Mouse (Mus musculus) ES-E14 (cell line): ENCODE measurements at regions not wholly inside any gene's neighbourhood (a gene's known extent, or its start where the extent isn't known, plus 50 kb on each side); places are given as distances from the start of the nearest gene placed in this dataset.

ENCODE experiments used
- DNase-seq: peaks from one replicate; pipeline ENCODE4 v3.0.0-alpha.2; 2013; ENCODE audit warnings: low read depth, low spot score
- H3K27ac ChIP-seq: 2 replicates; pipeline ENCODE4 v1.5.1; 2012; ENCODE audit warnings: low read depth, mild to moderate bottlenecking, low read length, moderate library complexity, mixed read lengths; ENCODE audit not compliant: poor library complexity, insufficient read depth, severe bottlenecking
- H3K36me3 ChIP-seq: 2 replicates; pipeline ENCODE4 v1.6.1; 2012; ENCODE audit warnings: mild to moderate bottlenecking, low read length, moderate library complexity, mixed read lengths; ENCODE audit not compliant: control insufficient read depth, poor library complexity, insufficient read depth, severe bottlenecking
- H3K4me1 ChIP-seq, 2 experiments: fragments of 150-350 bp in 1 of 2; sonication (generic) in 1 of 2; 2 replicates each; pipeline ENCODE4 v1.6.1; 2012; ENCODE audit warnings: low read length in 2 of 2, mild to moderate bottlenecking in 1 of 2, mixed read lengths in 1 of 2; ENCODE audit not compliant: control insufficient read depth in 2 of 2, insufficient read depth in 2 of 2, poor library complexity in 1 of 2
- H3K4me3 ChIP-seq, 2 experiments: fragments of 150-350 bp in 1 of 2; sonication (generic) in 1 of 2; 2 replicates each; pipeline ENCODE4 v1.5.1; 2012; ENCODE audit warnings: low read length in 2 of 2, low read depth in 1 of 2, mild to moderate bottlenecking in 1 of 2, mixed read lengths in 1 of 2; ENCODE audit not compliant: insufficient read depth in 1 of 2, poor library complexity in 1 of 2, severe bottlenecking in 1 of 2
- H3K9ac ChIP-seq: 2 replicates; pipeline ENCODE4 v1.6.1; 2012; ENCODE audit warnings: low read depth, mild to moderate bottlenecking, low read length, mixed read lengths; ENCODE audit not compliant: poor library complexity, insufficient read depth, severe bottlenecking
- H3K9me3 ChIP-seq: fragments of 150-350 bp; sonication (generic); 2 replicates; pipeline ENCODE4 v1.6.1; 2012; ENCODE audit warnings: low read depth, mild to moderate bottlenecking, low read length; ENCODE audit not compliant: control insufficient read depth, insufficient read depth
- CHD2 ChIP-seq: IDR thresholded peaks from 2 replicates; pipeline ENCODE4 v1.6.1; 2014; ENCODE audit warnings: mild to moderate bottlenecking, low read depth, low read length, inconsistent platforms
- HCFC1 ChIP-seq: IDR thresholded peaks from 2 replicates; pipeline ENCODE4 v1.6.1; 2012; ENCODE audit warnings: low read length, inconsistent platforms, borderline replicate concordance; ENCODE audit not compliant: insufficient read depth
- MAFK ChIP-seq: IDR thresholded peaks from 2 replicates; pipeline ENCODE4 v1.6.1; 2014; ENCODE audit warnings: mild to moderate bottlenecking, low read depth, low read length, inconsistent platforms; ENCODE audit not compliant: insufficient read depth
- ZC3H11A ChIP-seq: IDR thresholded peaks from 2 replicates; pipeline ENCODE4 v1.6.1; 2012; ENCODE audit warnings: low read depth, mild to moderate bottlenecking, inconsistent platforms, low read length, borderline replicate concordance
- ZNF384 ChIP-seq: IDR thresholded peaks from 2 replicates; pipeline ENCODE4 v1.6.1; 2012; ENCODE audit warnings: low read depth, low read length, inconsistent platforms
- in situ Hi-C, 2 experiments: fragments of 600-800 bp; cut with MboI; formaldehyde crosslinking; loops; one replicate each; pipeline ENCODE4 v1.15.1; 2025; ENCODE audit warnings: low sequenced_read_pairs in 2 of 2, inconsistent platforms in 1 of 2; ENCODE audit not compliant: unreplicated experiment in 2 of 2

GRCm38 (mm10) chr13:34576392-34576791 is 76.9 kb downstream of the Pxdc1 start:
- Histone ChIP-seq H3K36me3 (no peaks in the 10 kb centered on the region), H3K27ac (no peak overlapping the region), H3K9ac (no peak overlapping the region), H3K4me3 (no peak overlapping the region), H3K4me1 (no peaks in the 10 kb centered on the region), H3K9me3 (no peaks in the 10 kb centered on the region)
- TF ChIP-seq MAFK (no peak), CHD2 (no peak), HCFC1 (no peak), ZC3H11A (no peak), ZNF384 (no peak)
- DNase-seq: no peak
- in situ Hi-C loops: no loop called here

DNA sequence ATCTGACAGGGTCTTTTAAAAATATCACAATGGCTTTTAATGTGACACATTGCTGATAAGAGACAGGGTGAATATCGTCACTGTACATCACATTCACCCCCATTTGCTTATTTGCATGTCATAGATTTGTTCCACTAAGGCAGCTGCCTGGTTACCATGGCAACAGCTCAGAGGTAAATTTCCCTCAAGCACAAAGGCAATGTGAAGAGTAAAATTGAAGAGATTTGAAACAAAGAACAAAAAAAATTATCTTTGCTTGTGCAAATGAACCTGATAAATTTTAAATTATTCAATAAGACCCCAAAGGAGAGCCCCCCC is 77.3 kb downstream of the Pxdc1 start:
- in situ Hi-C loops: no loop called here
- Histone ChIP-seq H3K27ac (no peak overlapping the region), H3K4me3 (no peak overlapping the region), H3K36me3 (no peaks in the 10 kb centered on the region), H3K4me1 (no peaks in the 10 kb centered on the region), H3K9me3 (no peaks in the 10 kb centered on the region), H3K9ac (no peak overlapping the region)
- DNase-seq: peak; percentile 1
- TF ChIP-seq ZC3H11A (no peak), ZNF384 (no peak), HCFC1 (no peak), CHD2 (no peak), MAFK (no peak)

- in situ Hi-C loops: no loop called here
- no peak overlapping the region for H3K9ac ChIP-seq
- H3K9me3 ChIP-seq: no peaks in the 10 kb centered on the region
- DNase-seq: no peak
- TF ChIP-seq CHD2: no peak
- TF ChIP-seq ZC3H11A: no peak
- TF ChIP-seq MAFK: no peak
- no peak for TF ChIP-seq HCFC1
- no peak for TF ChIP-seq ZNF384
- H3K4me1 ChIP-seq: no peaks in the 10 kb centered on the region
- no peak overlapping the region for H3K27ac ChIP-seq
- no peak overlapping the region for H3K4me3 ChIP-seq
- no peaks in the 10 kb centered on the region for H3K36me3 ChIP-seq
These were observed 77.9 kb downstream of the Pxdc1 start for GRCm38 (mm10) chr13:34575179-34575996.

- in situ Hi-C loops: no loop called here
- Histone ChIP-seq H3K4me1 (no peaks in the 10 kb centered on the region), H3K4me3 (no peak overlapping the region), H3K27ac (no peak overlapping the region), H3K9me3 (no peaks in the 10 kb centered on the region), H3K9ac (no peak overlapping the region), H3K36me3 (no peaks in the 10 kb centered on the region)
- no peak for DNase-seq
- TF ChIP-seq ZC3H11A: no peak
- TF ChIP-seq MAFK: no peak
- no peak for TF ChIP-seq CHD2
- no peak for TF ChIP-seq ZNF384
- TF ChIP-seq HCFC1: no peak
These were observed 84.0 kb downstream of the Pxdc1 start for GRCm38 (mm10) chr13:34569312-34569711.

GRCm38 (mm10) chr13:34566687-34567086 is 86.6 kb downstream of the Pxdc1 start:
- Histone ChIP-seq H3K4me1 (no peaks in the 10 kb centered on the region), H3K9ac (no peak overlapping the region), H3K27ac (no peak overlapping the region), H3K4me3 (no peak overlapping the region), H3K9me3 (no peaks in the 10 kb centered on the region), H3K36me3 (no peaks in the 10 kb centered on the region)
- DNase-seq: no peak
- in situ Hi-C loops: no loop called here
- TF ChIP-seq CHD2 (no peak), HCFC1 (no peak), ZNF384 (no peak), ZC3H11A (no peak)
